ENCODE assay signal across 7 mouse cellular contexts in the genomic region with DNA sequence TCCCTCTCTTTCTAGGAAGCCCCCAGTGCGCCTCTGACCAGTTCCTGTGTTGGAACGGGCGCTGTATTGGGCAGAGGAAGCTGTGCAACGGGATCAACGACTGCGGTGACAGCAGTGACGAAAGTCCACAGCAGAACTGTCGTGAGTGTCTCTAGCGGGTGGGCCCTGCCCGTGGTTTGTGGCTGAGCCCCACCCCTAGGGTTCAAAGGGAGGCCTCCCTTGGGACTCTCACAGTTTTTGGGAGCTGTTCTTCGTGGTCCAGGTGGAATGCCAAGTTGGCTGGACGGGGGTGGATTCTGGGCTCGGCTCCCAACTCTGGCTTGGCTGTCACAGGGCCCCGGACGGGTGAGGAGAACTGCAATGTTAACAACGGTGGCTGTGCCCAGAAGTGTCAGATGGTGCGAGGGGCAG. TPM values are rescaled to one million over a fixed set of nuclear protein-coding genes. Genes with fewer than 3 reads are reported as not detected.
DNase-seq lines count a peak whose midpoint lies in the region; ATAC-seq and TF ChIP-seq lines count a peak whose summit lies in the region.

No protein-coding gene starts in this region.

- H3K4me1 ChIP-seq in bone marrow macrophage, adult 2 months (ENCODE audit: control insufficient read depth, insufficient read depth, low read length) = peaks cover 11% of the 10 kb centered on the region
- peaks cover 7% of the 10 kb centered on the region; the same call in 1 of the 2 replicates for H3K4me1 ChIP-seq in midbrain, embryonic 13.5 days (replicated peaks)
- H3K4me1 ChIP-seq in forebrain, embryonic 13.5 days = 0 out of 2 replicates have a peak, but pooled peaks cover 7% of the 10 kb centered on the region

- H3K36me3 ChIP-seq in midbrain, embryonic 13.5 days = peaks cover 55% of the 10 kb centered on the region
- H3K36me3 ChIP-seq in forebrain, embryonic 13.5 days (ENCODE audit: poor library complexity, severe bottlenecking) = peaks cover 83% of the 10 kb centered on the region

- TF ChIP-seq CTCF in bone marrow macrophage, adult 2 months (IDR thresholded peaks at IDR 0.05; ENCODE audit: low read depth, low read length) = no peak

- no peak for ATAC-seq in midbrain, embryonic 13.5 days
- no peak for ATAC-seq in forebrain, embryonic 13.5 days

- H3K27ac ChIP-seq in bone marrow macrophage, adult 2 months (ENCODE audit: insufficient read depth, low read depth, low read length) = no peak overlapping the region
- no peak overlapping the region for H3K27ac ChIP-seq in midbrain, embryonic 13.5 days
- no peak overlapping the region for H3K27ac ChIP-seq in forebrain, embryonic 13.5 days

- H3K27me3 ChIP-seq in midbrain, embryonic 13.5 days = no peaks in the 10 kb centered on the region
- no peaks in the 10 kb centered on the region for H3K27me3 ChIP-seq in forebrain, embryonic 13.5 days

- H3K9me3 ChIP-seq in midbrain, embryonic 13.5 days = no peaks in the 10 kb centered on the region
- no peaks in the 10 kb centered on the region for H3K9me3 ChIP-seq in forebrain, embryonic 13.5 days (replicated peaks)

- H3K4me2 ChIP-seq in midbrain, embryonic 13.5 days (replicated peaks) = no peak overlapping the region
- no peak overlapping the region for H3K4me2 ChIP-seq in forebrain, embryonic 13.5 days

- H3K9ac ChIP-seq in midbrain, embryonic 13.5 days (replicated peaks) = no peak overlapping the region
- H3K9ac ChIP-seq in forebrain, embryonic 13.5 days = no peak overlapping the region

- TF ChIP-seq POLR2A in bone marrow macrophage, adult 2 months (IDR thresholded peaks at IDR 0.05; ENCODE audit: borderline replicate concordance, low read depth, low read length) = no peak

- 89% methylated on average over 17 of the region's 17 CpGs for WGBS in midbrain, embryonic 13.5 days
- WGBS in forebrain, embryonic 13.5 days = 84% methylated on average over 17 of the region's 17 CpGs

- DNase-seq in layer of hippocampus, postnatal 10 days (ENCODE audit: low spot score in 2 of 2) = peak; percentile 62 to 69
- DNase-seq in layer of hippocampus, adult 8-10 months (ENCODE audit: low spot score in 2 of 2) = no peak
- peak; percentile 71 for DNase-seq in gastrocnemius, postnatal 14 days
- peak; percentile 44 for DNase-seq in lung, postnatal 36 days

- H3K4me3 ChIP-seq in bone marrow macrophage, adult 2 months (ENCODE audit: insufficient read depth, low read length) = peak overlapping the region; percentile 24
- H3K4me3 ChIP-seq in midbrain, embryonic 13.5 days (replicated peaks) = no peak overlapping the region
- no peak overlapping the region for H3K4me3 ChIP-seq in forebrain, embryonic 13.5 days

- intact Hi-C loops in gastrocnemius, postnatal 14 days (cut with DNase I; ENCODE audit: low total_unique reads) = no loop called here

RNA-seq across cellular contexts. Expression of gene Lrp4, which starts 18.9 kb away (rescaled TPM):
- 10 to 100 TPM; 36.2 to 40.1 TPM for total RNA-seq in layer of hippocampus, postnatal 10 days (2021)
- total RNA-seq in layer of hippocampus, adult 8-10 months (2022) = 10 to 100 TPM; 26.1 to 30.6 (median 29.4) TPM
- polyA plus RNA-seq in bone marrow macrophage, adult 2 months (2012; ENCODE audit: insufficient read depth, insufficient read length, missing spikeins) = 3.4 and 3.8 TPM in 2 replicates
- total RNA-seq in gastrocnemius, postnatal 14 days (2021) = 10 to 100 TPM; 13.9 to 15.4 TPM
- 7.1 and 10.2 TPM in 2 replicates for polyA plus RNA-seq in midbrain, embryonic 13.5 days (2015; fragmentation: Nextera tagmentation; extraction: Ambion mirVana)
- polyA plus RNA-seq in forebrain, embryonic 13.5 days (2015; fragmentation: Nextera tagmentation; extraction: Ambion mirVana) = 10.3 and 11.3 TPM in 2 replicates

RNA-seq across cellular contexts. Expression of gene 1110051M20Rik, which starts 31.8 kb away (rescaled TPM):
- total RNA-seq in layer of hippocampus, postnatal 10 days (2021) = 10 to 100 TPM; 92.9 to 96.2 TPM
- 100 to 1,000 TPM; 108 to 144 (median 121) TPM for total RNA-seq in layer of hippocampus, adult 8-10 months (2022)
- polyA plus RNA-seq in bone marrow macrophage, adult 2 months (2012; ENCODE audit: insufficient read depth, insufficient read length, missing spikeins) = 8.1 and 14.2 TPM in 2 replicates
- 10 to 100 TPM; 11.3 to 13.2 TPM for total RNA-seq in gastrocnemius, postnatal 14 days (2021)
- polyA plus RNA-seq in midbrain, embryonic 13.5 days (2015; fragmentation: Nextera tagmentation; extraction: Ambion mirVana) = 147 and 165 TPM in 2 replicates
- polyA plus RNA-seq in forebrain, embryonic 13.5 days (2015; fragmentation: Nextera tagmentation; extraction: Ambion mirVana) = 137 and 149 TPM in 2 replicates

RNA-seq across cellular contexts. Expression of gene Ckap5, which starts 50.3 kb away (rescaled TPM):
- total RNA-seq in layer of hippocampus, postnatal 10 days (2021) = 100 to 1,000 TPM; 126 TPM
- 100 to 1,000 TPM; 121 to 126 (median 123) TPM for total RNA-seq in layer of hippocampus, adult 8-10 months (2022)
- polyA plus RNA-seq in bone marrow macrophage, adult 2 months (2012; ENCODE audit: insufficient read depth, insufficient read length, missing spikeins) = 31.8 and 40.1 TPM in 2 replicates
- total RNA-seq in gastrocnemius, postnatal 14 days (2021) = 10 to 100 TPM; 30.9 to 32.9 TPM
- polyA plus RNA-seq in midbrain, embryonic 13.5 days (2015; fragmentation: Nextera tagmentation; extraction: Ambion mirVana) = 149 and 153 TPM in 2 replicates
- polyA plus RNA-seq in forebrain, embryonic 13.5 days (2015; fragmentation: Nextera tagmentation; extraction: Ambion mirVana) = 185 and 187 TPM in 2 replicates

Comparison
In these comparisons a context has a peak if more than half of its experiments do, and no peak if none do; other contexts are left out.
1. DNase-seq: peak in layer of hippocampus, postnatal 10 days (2 of 2), gastrocnemius, postnatal 14 days (single experiment) and lung, postnatal 36 days (single experiment); none in layer of hippocampus, adult 8-10 months (0 of 2).
2. RNA of gene 1110051M20Rik, which starts 31.8 kb away (total RNA-seq): 108 to 144 TPM in layer of hippocampus, adult 8-10 months and 92.9 to 96.2 TPM in layer of hippocampus, postnatal 10 days; 11.3 to 13.2 TPM in gastrocnemius, postnatal 14 days; every median in the first group is over 4 times any median in the second.